Mouse (Mus musculus) urinary bladder, postnatal 10 days (tissue): Measurements from ENCODE around the gene Fam171a2.

Experiments used
- DNase-seq: peaks from one replicate; pipeline ENCODE4 v3.0.0; 2022; ENCODE audit warnings: low spot score

The Fam171a2 gene

GRCm38 (mm10) chr11:102447497-102447896 is at the start of gene Fam171a2:
Fam171a2 (minus strand) TSS chr11:102447682.
- no peak for DNase-seq

- DNase-seq = no peak
These were observed 49.2 kb upstream of the Fam171a2 start for GRCm38 (mm10) chr11:102496732-102497131.

GRCm38 (mm10) chr11:102496206-102496605 is 48.7 kb upstream of the Fam171a2 start:
- no peak for DNase-seq

- no peak for DNase-seq
These were observed 48.3 kb upstream of the Fam171a2 start for GRCm38 (mm10) chr11:102495742-102496141.

- no peak for DNase-seq
These were observed 47.6 kb upstream of the Fam171a2 start for GRCm38 (mm10) chr11:102495114-102495513.

- DNase-seq = no peak
These were observed 46.7 kb upstream of the Fam171a2 start for GRCm38 (mm10) chr11:102494063-102494650.

- DNase-seq = no peak
These were observed 45.8 kb upstream of the Fam171a2 start for GRCm38 (mm10) chr11:102493241-102493640.

GRCm38 (mm10) chr11:102487901-102488300 is 40.4 kb upstream of the Fam171a2 start:
- no peak for DNase-seq

- DNase-seq = no peak
These were observed 39.4 kb upstream of the Fam171a2 start for GRCm38 (mm10) chr11:102486733-102487386.

- no peak for DNase-seq
These were observed 34.3 kb upstream of the Fam171a2 start for GRCm38 (mm10) chr11:102481779-102482178.

GRCm38 (mm10) chr11:102480897-102481296 is 33.4 kb upstream of the Fam171a2 start:
- no peak for DNase-seq

- DNase-seq = no peak
These were observed 32.6 kb upstream of the Fam171a2 start for GRCm38 (mm10) chr11:102480111-102480510.

GRCm38 (mm10) chr11:102479581-102479980 is 32.1 kb upstream of the Fam171a2 start:
- DNase-seq = no peak

GRCm38 (mm10) chr11:102478671-102479070 is 31.2 kb upstream of the Fam171a2 start:
- no peak for DNase-seq

- no peak for DNase-seq
These were observed 27.5 kb upstream of the Fam171a2 start for GRCm38 (mm10) chr11:102475027-102475426.

GRCm38 (mm10) chr11:102469648-102470357 is 22.3 kb upstream of the Fam171a2 start, which contains the start of gene Itga2b:
Itga2b (minus strand) TSS chr11:102470122.
- no peak for DNase-seq

GRCm38 (mm10) chr11:102467041-102467631 is 19.7 kb upstream of the Fam171a2 start:
- peak; percentile 95 for DNase-seq

GRCm38 (mm10) chr11:102465713-102466436 is 18.4 kb upstream of the Fam171a2 start:
- no peak for DNase-seq

GRCm38 (mm10) chr11:102464901-102465300 is 17.4 kb upstream of the Fam171a2 start:
- no peak for DNase-seq

GRCm38 (mm10) chr11:102461764-102462163 is 14.3 kb upstream of the Fam171a2 start:
- DNase-seq = no peak

- no peak for DNase-seq
These were observed 13.1 kb upstream of the Fam171a2 start for GRCm38 (mm10) chr11:102460541-102460940.
